Mouse (Mus musculus) stomach, embryonic 16.5 days (tissue): Measurements from ENCODE around the gene Pcnx. TPM values are rescaled to one million over a fixed set of nuclear protein-coding genes. Genes with fewer than 3 reads are reported as not detected.
"Not testable (repeated sequence)": the region's sequence is repeated elsewhere in the genome, so short reads cannot be mapped to it uniquely, and the experiment has no call there.

Source experiments
- ATAC-seq: fragments of 200-750 bp; cut with Nextera tagmentation; 2 replicates; pipeline ENCODE4 v1.8.0; 2017; ENCODE audit warnings: moderate number of reproducible peaks, moderate TSS enrichment; ENCODE audit not compliant: insufficient read depth, low FRiP score
- H3K27ac ChIP-seq: fragments of 300-500 bp; sonication (generic); 2 replicates; pipeline ENCODE4 v1.5.1; 2014; ENCODE audit warnings: low read length
- H3K27me3 ChIP-seq: fragments of 300-500 bp; sonication (generic); 2 replicates; pipeline ENCODE4 v1.6.1; 2014; ENCODE audit warnings: low read length, control low read depth, mixed read lengths; ENCODE audit not compliant: control insufficient read depth, insufficient read depth
- H3K36me3 ChIP-seq: fragments of 300-500 bp; sonication (generic); 2 replicates; pipeline ENCODE4 v1.6.1; 2014; ENCODE audit warnings: low read length; ENCODE audit not compliant: control insufficient read depth, insufficient read depth
- H3K4me1 ChIP-seq: fragments of 300-500 bp; sonication (generic); 2 replicates; pipeline ENCODE4 v1.6.1; 2014; ENCODE audit warnings: low read length, control low read depth, mixed read lengths; ENCODE audit not compliant: control insufficient read depth, insufficient read depth
- H3K4me2 ChIP-seq: fragments of 300-500 bp; sonication (generic); 2 replicates; pipeline ENCODE4 v1.6.1; 2014; ENCODE audit warnings: low read depth, low read length, mixed read lengths
- H3K4me3 ChIP-seq: fragments of 300-500 bp; sonication (generic); replicated peaks from 2 replicates; pipeline ENCODE4 v1.5.1; 2014; ENCODE audit warnings: mild to moderate bottlenecking, low read length
- H3K9ac ChIP-seq: fragments of 300-500 bp; sonication (generic); 2 replicates; pipeline ENCODE4 v1.6.1; 2014; ENCODE audit warnings: low read length
- H3K9me3 ChIP-seq: fragments of 300-500 bp; sonication (generic); replicated peaks from 2 replicates; pipeline ENCODE4 v1.6.1; 2016; ENCODE audit warnings: low read length, control low read depth; ENCODE audit not compliant: control insufficient read depth
- WGBS: fragments of 180-500 bp; shearing (Covaris S2); extraction: QIAGEN DNeasy Blood & Tissue Kit; methylation state at CpG from one replicate; pipeline ENCODE4 v1.1.7; 2014; 5-methylcytosine and 5-hydroxymethylcytosine counted together
- polyA plus RNA-seq: library from polyadenylated mRNA; unstranded; fragments of >200 nt; fragmentation: Nextera tagmentation; extraction: Ambion mirVana; gene quantifications from 2 replicates; pipeline ENCODE4 v1.2.1, GENCODE M21; 2015

Gene Pcnx
- polyA plus RNA-seq, 1 experiment from 2014 or later = 10.3 TPM

- H3K27me3 ChIP-seq = no peaks in the 10 kb centered on the region
- H3K4me2 ChIP-seq = no peak overlapping the region
- no peak overlapping the region for H3K27ac ChIP-seq
- no peak overlapping the region for H3K9ac ChIP-seq
- no peak overlapping the region for H3K4me3 ChIP-seq
- H3K9me3 ChIP-seq = no peaks in the 10 kb centered on the region
- H3K36me3 ChIP-seq = peaks cover 16% of the 10 kb centered on the region
- no peak for ATAC-seq
- WGBS = 73% methylated on average over 4 of the region's 4 CpGs
- H3K4me1 ChIP-seq = no peaks in the 10 kb centered on the region
Observed at GRCm38 (mm10) chr12:81977346-81977745, 117.5 kb downstream of the Pcnx start.

- 84% methylated on average over 2 of the region's 2 CpGs for WGBS
- no peak overlapping the region for H3K9ac ChIP-seq
- no peak overlapping the region for H3K4me3 ChIP-seq
- H3K36me3 ChIP-seq = peaks cover 22% of the 10 kb centered on the region
- ATAC-seq = no peak
- H3K4me1 ChIP-seq = no peaks in the 10 kb centered on the region
- no peak overlapping the region for H3K4me2 ChIP-seq
- H3K27ac ChIP-seq = no peak overlapping the region
- H3K9me3 ChIP-seq = no peaks in the 10 kb centered on the region
- H3K27me3 ChIP-seq = no peaks in the 10 kb centered on the region
Observed at GRCm38 (mm10) chr12:81979312-81979711, 119.5 kb downstream of the Pcnx start.

- no peak overlapping the region for H3K27ac ChIP-seq
- ATAC-seq = no peak
- peaks cover 18% of the 10 kb centered on the region for H3K36me3 ChIP-seq
- no peaks in the 10 kb centered on the region for H3K9me3 ChIP-seq
- no peak overlapping the region for H3K4me2 ChIP-seq
- H3K4me3 ChIP-seq = no peak overlapping the region
- H3K27me3 ChIP-seq = no peaks in the 10 kb centered on the region
- H3K9ac ChIP-seq = no peak overlapping the region
- WGBS = 87% methylated on average over 4 of the region's 4 CpGs
- peaks cover 6% of the 10 kb centered on the region; the same call in 1 of the 2 replicates for H3K4me1 ChIP-seq
Observed at GRCm38 (mm10) chr12:81992106-81992505, 132.3 kb downstream of the Pcnx start.

GRCm38 (mm10) chr12:81992996-81993395 is 133.2 kb downstream of the Pcnx start:
- Histone ChIP-seq H3K9me3 (no peaks in the 10 kb centered on the region), H3K9ac (no peak overlapping the region), H3K27me3 (no peaks in the 10 kb centered on the region), H3K4me2 (no peak overlapping the region), H3K27ac (no peak overlapping the region), H3K36me3 (peaks cover 18% of the 10 kb centered on the region), H3K4me1 (peaks cover 6% of the 10 kb centered on the region; the same call in 1 of the 2 replicates), H3K4me3 (no peak overlapping the region)
- no peak for ATAC-seq
- WGBS = 82% methylated on average over 6 of the region's 6 CpGs

GRCm38 (mm10) chr12:81994911-81995667 is 135.3 kb downstream of the Pcnx start:
- Histone ChIP-seq H3K36me3 (peaks cover 18% of the 10 kb centered on the region), H3K27me3 (no peaks in the 10 kb centered on the region), H3K4me3 (no peak overlapping the region), H3K9ac (no peak overlapping the region), H3K4me1 (peaks cover 6% of the 10 kb centered on the region; the same call in 1 of the 2 replicates), H3K4me2 (no peak overlapping the region), H3K9me3 (no peaks in the 10 kb centered on the region), H3K27ac (peak overlapping the region; percentile 66)
- ATAC-seq = no peak
- 79% methylated on average over 20 of the region's 20 CpGs for WGBS

- H3K9me3 ChIP-seq = no peaks in the 10 kb centered on the region
- ATAC-seq = no peak
- no peak overlapping the region for H3K4me3 ChIP-seq
- peaks cover 6% of the 10 kb centered on the region; the same call in 1 of the 2 replicates for H3K4me1 ChIP-seq
- no peak overlapping the region for H3K9ac ChIP-seq
- H3K27me3 ChIP-seq = no peaks in the 10 kb centered on the region
- WGBS = 76% methylated on average over 14 of the region's 14 CpGs
- no peak overlapping the region for H3K27ac ChIP-seq
- no peak overlapping the region for H3K4me2 ChIP-seq
- peaks cover 14% of the 10 kb centered on the region for H3K36me3 ChIP-seq
Observed at GRCm38 (mm10) chr12:81996679-81997362, 137.0 kb downstream of the Pcnx start.

- Histone ChIP-seq H3K36me3 (peaks cover 9% of the 10 kb centered on the region), H3K4me3 (no peak overlapping the region), H3K4me1 (peaks cover 6% of the 10 kb centered on the region; the same call in 1 of the 2 replicates), H3K9me3 (no peaks in the 10 kb centered on the region), H3K9ac (no peak overlapping the region), H3K27ac (no peak overlapping the region), H3K27me3 (no peaks in the 10 kb centered on the region), H3K4me2 (no peak overlapping the region)
- 42% methylated on average over 3 of the region's 3 CpGs for WGBS
- ATAC-seq = no peak
Observed at GRCm38 (mm10) chr12:81997497-81997896, 137.7 kb downstream of the Pcnx start.

GRCm38 (mm10) chr12:82002697-82003096 is 142.9 kb downstream of the Pcnx start:
- H3K9ac ChIP-seq, H3K4me3 ChIP-seq, H3K36me3 ChIP-seq, H3K9me3 ChIP-seq, H3K27me3 ChIP-seq, H3K4me1 ChIP-seq, H3K4me2 ChIP-seq, H3K27ac ChIP-seq: not testable (repeated sequence)
- ATAC-seq = peak; percentile 86
- no CpG with 5 or more reads among the region's 6 CpGs for WGBS

- not testable (repeated sequence) for H3K9me3 ChIP-seq, H3K27ac ChIP-seq, H3K27me3 ChIP-seq, H3K9ac ChIP-seq, H3K4me1 ChIP-seq, H3K4me3 ChIP-seq, H3K36me3 ChIP-seq, H3K4me2 ChIP-seq
- ATAC-seq = 0 out of 2 replicates have a peak, but pooled peaks have one; percentile 13
- no CpG with 5 or more reads among the region's 6 CpGs for WGBS
Observed at GRCm38 (mm10) chr12:82025901-82026633, 166.2 kb downstream of the Pcnx start.
